Mouse (Mus musculus) intestine, postnatal 0 days (tissue): ENCODE results near the gene Tfap4. TPM values are rescaled to one million over a fixed set of nuclear protein-coding genes. Genes with fewer than 3 reads are reported as not detected.
"Not testable (repeated sequence)": the region's sequence is repeated elsewhere in the genome, so short reads cannot be mapped to it uniquely, and the experiment has no call there.

ENCODE experiments used
- ATAC-seq: fragments of 200-750 bp; cut with Nextera tagmentation; 2 replicates; pipeline ENCODE4 v1.8.0; 2017; ENCODE audit warnings: mild to moderate bottlenecking, moderate TSS enrichment, moderate library complexity
- H3K27ac ChIP-seq: fragments of 300-500 bp; sonication (generic); 2 replicates; pipeline ENCODE4 v1.5.1; 2014; ENCODE audit warnings: mild to moderate bottlenecking, low read depth, low read length, moderate library complexity
- H3K27me3 ChIP-seq: fragments of 300-500 bp; sonication (generic); replicated peaks from 2 replicates; pipeline ENCODE4 v1.6.1; 2014; ENCODE audit warnings: low read length, mixed read lengths; ENCODE audit not compliant: control insufficient read depth, insufficient read depth
- H3K36me3 ChIP-seq: fragments of 300-500 bp; sonication (generic); 2 replicates; pipeline ENCODE4 v1.6.1; 2014; ENCODE audit warnings: mild to moderate bottlenecking, moderate library complexity; ENCODE audit not compliant: control insufficient read depth, insufficient read depth
- H3K4me1 ChIP-seq: fragments of 300-500 bp; sonication (generic); replicated peaks from 2 replicates; pipeline ENCODE4 v1.6.1; 2014; ENCODE audit warnings: antibody characterized with exemption, low read length, mixed read lengths; ENCODE audit not compliant: control insufficient read depth, insufficient read depth
- H3K4me2 ChIP-seq: fragments of 300-500 bp; sonication (generic); replicated peaks from 2 replicates; pipeline ENCODE4 v1.6.1; 2014; ENCODE audit warnings: low read depth, mild to moderate bottlenecking, moderate library complexity
- H3K4me3 ChIP-seq: fragments of 300-500 bp; sonication (generic); 2 replicates; pipeline ENCODE4 v1.5.1; 2014; ENCODE audit warnings: low read depth, low read length
- H3K9ac ChIP-seq: fragments of 300-500 bp; sonication (generic); 2 replicates; pipeline ENCODE4 v1.6.1; 2014; ENCODE audit warnings: mild to moderate bottlenecking, low read depth, low read length
- H3K9me3 ChIP-seq: fragments of 300-500 bp; sonication (generic); 2 replicates; pipeline ENCODE4 v1.6.1; 2016; ENCODE audit warnings: mixed run types; ENCODE audit not compliant: control insufficient read depth
- CTCF ChIP-seq: sonication (generic); IDR thresholded peaks from 2 replicates; pipeline ENCODE4 v1.5.1; 2016; ENCODE audit warnings: low read depth, mild to moderate bottlenecking, control low read depth, antibody characterized with exemption, moderate library complexity
- WGBS: fragments of 180-500 bp; shearing (Covaris S2); extraction: QIAGEN DNeasy Blood & Tissue Kit; methylation state at CpG from one replicate; pipeline ENCODE4 v1.1.7; 2014; 5-methylcytosine and 5-hydroxymethylcytosine counted together
- polyA plus RNA-seq: library from polyadenylated mRNA; unstranded; fragments of >200 nt; fragmentation: Nextera tagmentation; extraction: Ambion mirVana; gene quantifications from 2 replicates; pipeline ENCODE4 v1.2.1, GENCODE M21; 2015

Gene Tfap4
- polyA plus RNA-seq, 1 experiment from 2014 or later, result 10.8 TPM

- Histone ChIP-seq H3K9ac (no peak overlapping the region), H3K36me3 (no peaks in the 10 kb centered on the region), H3K4me3 (no peak overlapping the region), H3K27me3 (no peaks in the 10 kb centered on the region), H3K4me2 (no peak overlapping the region), H3K4me1 (no peaks in the 10 kb centered on the region), H3K9me3 (no peaks in the 10 kb centered on the region), H3K27ac (no peak overlapping the region)
- no peak for ATAC-seq
- no peak for TF ChIP-seq CTCF
- 40% methylated on average over 3 of the region's 3 CpGs for WGBS
Observed at GRCm38 (mm10) chr16:4537616-4538358, 21.9 kb downstream of the Tfap4 start.

- not testable (repeated sequence) for H3K9me3 ChIP-seq, ATAC-seq, H3K9ac ChIP-seq, H3K4me1 ChIP-seq, H3K36me3 ChIP-seq, H3K4me3 ChIP-seq, H3K27ac ChIP-seq, H3K27me3 ChIP-seq, H3K4me2 ChIP-seq
- 85% methylated on average over 12 of the region's 12 CpGs for WGBS
Observed at GRCm38 (mm10) chr16:4527373-4527772, 32.3 kb downstream of the Tfap4 start.

GRCm38 (mm10) chr16:4523313-4524004 lies 36.2 kb downstream of the Tfap4 start:
- H3K27ac ChIP-seq, result no peak overlapping the region
- no peaks in the 10 kb centered on the region for H3K36me3 ChIP-seq
- ATAC-seq, result no peak
- H3K4me2 ChIP-seq, result no peak overlapping the region
- 69% methylated on average over 7 of the region's 7 CpGs for WGBS
- no peak for TF ChIP-seq CTCF
- no peak overlapping the region for H3K4me3 ChIP-seq
- no peaks in the 10 kb centered on the region for H3K4me1 ChIP-seq
- no peak overlapping the region for H3K9ac ChIP-seq
- H3K27me3 ChIP-seq, result no peaks in the 10 kb centered on the region
- no peaks in the 10 kb centered on the region for H3K9me3 ChIP-seq

- H3K4me2 ChIP-seq, result no peak overlapping the region
- no peak overlapping the region for H3K4me3 ChIP-seq
- H3K4me1 ChIP-seq, result no peaks in the 10 kb centered on the region
- H3K36me3 ChIP-seq, result no peaks in the 10 kb centered on the region
- no peak overlapping the region for H3K27ac ChIP-seq
- WGBS, result 51% methylated on average over 8 of the region's 8 CpGs
- H3K9ac ChIP-seq, result no peak overlapping the region
- ATAC-seq, result no peak
- no peak for TF ChIP-seq CTCF
- no peaks in the 10 kb centered on the region for H3K9me3 ChIP-seq
- no peaks in the 10 kb centered on the region for H3K27me3 ChIP-seq
Observed at GRCm38 (mm10) chr16:4522879-4523278, 36.8 kb downstream of the Tfap4 start.

GRCm38 (mm10) chr16:4521735-4522530 lies 37.7 kb downstream of the Tfap4 start:
- H3K9ac ChIP-seq, result no peak overlapping the region
- no peaks in the 10 kb centered on the region for H3K27me3 ChIP-seq
- no peak overlapping the region for H3K4me3 ChIP-seq
- no peaks in the 10 kb centered on the region for H3K9me3 ChIP-seq
- H3K27ac ChIP-seq, result no peak overlapping the region
- H3K36me3 ChIP-seq, result no peaks in the 10 kb centered on the region
- 74% methylated on average over 5 of the region's 5 CpGs for WGBS
- no peak for TF ChIP-seq CTCF
- no peaks in the 10 kb centered on the region for H3K4me1 ChIP-seq
- ATAC-seq, result no peak
- H3K4me2 ChIP-seq, result no peak overlapping the region

- Histone ChIP-seq H3K27me3 (no peaks in the 10 kb centered on the region), H3K4me1 (no peaks in the 10 kb centered on the region), H3K4me2 (no peak overlapping the region), H3K9me3 (no peaks in the 10 kb centered on the region), H3K9ac (no peak overlapping the region), H3K4me3 (no peak overlapping the region), H3K36me3 (no peaks in the 10 kb centered on the region), H3K27ac (no peak overlapping the region)
- no peak for TF ChIP-seq CTCF
- WGBS, result 77% methylated on average over 4 of the region's 4 CpGs
- ATAC-seq, result no peak
Observed at GRCm38 (mm10) chr16:4521074-4521667, 38.5 kb downstream of the Tfap4 start.
